9 mouse cellular contexts compared by ENCODE assay signal in genomic region chr10:93425665-93426064, GRCm38 (mm10). TPM values are rescaled to one million over a fixed set of nuclear protein-coding genes. Genes with fewer than 3 reads are reported as not detected.
A peak's percentile ranks its signal among the peaks of the same experiment; 100 is the strongest.
DNase-seq lines count a peak whose midpoint lies in the region; ATAC-seq and TF ChIP-seq lines count a peak whose summit lies in the region.
"Had no signal": no experiment of that assay in that cellular context is flagged by ENCODE, and none has a peak within 500 bp of the region (broad histone marks: within the 10 kb centered on the region; RNA-seq: fewer than 3 reads in every experiment).

No protein-coding gene starts in this region.

- no peaks in the 10 kb centered on the region for H3K79me2 ChIP-seq in liver, adult 2 months (ENCODE audit: control insufficient read depth, insufficient read depth, low read length)

- no peak for TF ChIP-seq POLR2A in liver, adult 2 months (IDR thresholded peaks at IDR 0.05; ENCODE audit: extremely low read depth, insufficient read depth, low read length)

- H3K4me2 ChIP-seq in heart, embryonic 13.5 days, result no peak overlapping the region
- no peak overlapping the region for H3K4me2 ChIP-seq in kidney, postnatal 0 days (ENCODE audit: low read length)
- H3K4me2 ChIP-seq in stomach, embryonic 16.5 days (ENCODE audit: low read depth, low read length), result no peak overlapping the region

- peak; percentile 87 for ATAC-seq in CD4-positive, CD25-positive, alpha-beta regulatory T cell, adult 4 months
- peak; percentile 69; the same call in 1 of the 2 replicates for ATAC-seq in erythroid progenitor cell, adult 5-6 weeks (replicated peaks; ENCODE audit: low FRiP score, poor library complexity, severe bottlenecking)
- ATAC-seq in heart, embryonic 13.5 days (ENCODE audit: extremely low read depth, insufficient number of reproducible peaks, low FRiP score, low TSS enrichment), result peak; percentile 56
- ATAC-seq in kidney, postnatal 0 days (replicated peaks; ENCODE audit: low FRiP score, low read depth), result peak; percentile 76
- ATAC-seq in stomach, embryonic 16.5 days (ENCODE audit: insufficient read depth, low FRiP score), result peak; percentile 92

- DNase-seq in brain, embryonic 18.5 days (ENCODE audit: low read depth, low spot score), result peak; percentile 62
- DNase-seq in kidney, postnatal 0 days (ENCODE audit: low spot score), result peak; percentile 94
- peak; percentile 61 for DNase-seq in liver, adult 2 months (ENCODE audit: extremely low read depth, low read depth, low spot score)
- DNase-seq in naive thymus-derived CD4-positive, alpha-beta T cell, adult 2 months (ENCODE audit: low read depth), result peak; percentile 92

- H3K36me3 ChIP-seq in heart, embryonic 13.5 days, result no peaks in the 10 kb centered on the region
- no peaks in the 10 kb centered on the region for H3K36me3 ChIP-seq in kidney, postnatal 0 days (ENCODE audit: insufficient read depth, low read length)
- H3K36me3 ChIP-seq in liver, adult 2 months (ENCODE audit: control insufficient read depth, insufficient read depth, low read length), result no peaks in the 10 kb centered on the region
- H3K36me3 ChIP-seq in stomach, embryonic 16.5 days (ENCODE audit: control insufficient read depth, insufficient read depth, low read length), result no peaks in the 10 kb centered on the region

- TF ChIP-seq CTCF in kidney, postnatal 0 days (IDR thresholded peaks at IDR 0.05; ENCODE audit: low read depth), result peak; percentile 90
- peak; percentile 73 for TF ChIP-seq CTCF in liver, adult 2 months (IDR thresholded peaks at IDR 0.05; ENCODE audit: low read depth, low read length)

- H3K4me3 ChIP-seq in heart, embryonic 13.5 days, result no peak overlapping the region
- H3K4me3 ChIP-seq in kidney, postnatal 0 days (replicated peaks; ENCODE audit: low read depth, low read length), result no peak overlapping the region
- no peak overlapping the region for H3K4me3 ChIP-seq in liver, adult 2 months (ENCODE audit: insufficient read depth, low read depth, low read length)
- H3K4me3 ChIP-seq in stomach, embryonic 16.5 days (replicated peaks; ENCODE audit: low read length), result no peak overlapping the region

- peaks cover 3% of the 10 kb centered on the region; the same call in 1 of the 2 replicates for H3K9me3 ChIP-seq in heart, embryonic 13.5 days
- no peaks in the 10 kb centered on the region for H3K9me3 ChIP-seq in kidney, postnatal 0 days (replicated peaks; ENCODE audit: low read length)
- no peaks in the 10 kb centered on the region for H3K9me3 ChIP-seq in stomach, embryonic 16.5 days (replicated peaks; ENCODE audit: control insufficient read depth, low read length)

- no peak overlapping the region for H3K27ac ChIP-seq in heart, embryonic 13.5 days (replicated peaks)
- H3K27ac ChIP-seq in kidney, postnatal 0 days, result no peak overlapping the region
- no peak overlapping the region for H3K27ac ChIP-seq in liver, adult 2 months (replicated peaks; ENCODE audit: insufficient read depth, low read depth, low read length)
- H3K27ac ChIP-seq in stomach, embryonic 16.5 days (ENCODE audit: low read length), result peak overlapping the region; percentile 21; the same call in 1 of the 2 replicates
- H3K27ac ChIP-seq: macrophage had no signal

- WGBS in heart, embryonic 13.5 days, result 1% methylated on average over 2 of the region's 2 CpGs
- 0% methylated on average over 2 of the region's 2 CpGs for WGBS in kidney, postnatal 0 days
- 1% methylated on average over 2 of the region's 2 CpGs for WGBS in liver, adult 2 months
- 3% methylated on average over 2 of the region's 2 CpGs for WGBS in stomach, embryonic 16.5 days

- H3K4me1 ChIP-seq in heart, embryonic 13.5 days, result peaks cover 11% of the 10 kb centered on the region
- no peaks in the 10 kb centered on the region for H3K4me1 ChIP-seq in kidney, postnatal 0 days (replicated peaks; ENCODE audit: insufficient read depth, low read length)
- no peaks in the 10 kb centered on the region; the same call in 1 of the 2 replicates for H3K4me1 ChIP-seq in liver, adult 2 months (ENCODE audit: control insufficient read depth, insufficient read depth, low read length)
- H3K4me1 ChIP-seq in stomach, embryonic 16.5 days (ENCODE audit: control insufficient read depth, insufficient read depth, low read length), result peaks cover 5% of the 10 kb centered on the region

- no peak overlapping the region for H3K9ac ChIP-seq in heart, embryonic 13.5 days
- H3K9ac ChIP-seq in kidney, postnatal 0 days (ENCODE audit: low read depth, low read length), result no peak overlapping the region
- no peak overlapping the region for H3K9ac ChIP-seq in liver, adult 2 months (ENCODE audit: low read depth, low read length)
- H3K9ac ChIP-seq in stomach, embryonic 16.5 days (ENCODE audit: low read length), result no peak overlapping the region

- H3K27me3 ChIP-seq in heart, embryonic 13.5 days (replicated peaks), result no peaks in the 10 kb centered on the region
- no peaks in the 10 kb centered on the region for H3K27me3 ChIP-seq in kidney, postnatal 0 days (ENCODE audit: insufficient read depth, low read length)
- no peaks in the 10 kb centered on the region for H3K27me3 ChIP-seq in liver, adult 2 months (ENCODE audit: control insufficient read depth, insufficient read depth, low read length)
- H3K27me3 ChIP-seq in stomach, embryonic 16.5 days (ENCODE audit: control insufficient read depth, insufficient read depth, low read length), result no peaks in the 10 kb centered on the region

RNA-seq across cellular contexts. Expression of gene Lta4h, which starts 27.5 kb away (rescaled TPM):
- polyA plus RNA-seq in CD4-positive, CD25-positive, alpha-beta regulatory T cell, adult 4 months (2017; shearing (Covaris generic)), result 100 to 1,000 TPM; 241 to 284 TPM
- total RNA-seq in erythroid progenitor cell, adult 5-6 weeks (2015; ENCODE audit: low replicate concordance), result 142 and 159 TPM in 2 replicates
- total RNA-seq in erythroid progenitor cell, adult 5-6 weeks (2017; ENCODE audit: low replicate concordance), result 74.7 and 82.2 TPM in 2 replicates
- 262 and 266 TPM in 2 replicates for polyA plus RNA-seq in heart, embryonic 13.5 days (2015; fragmentation: Nextera tagmentation; extraction: Ambion mirVana)
- polyA plus RNA-seq in kidney, postnatal 0 days (2015; fragmentation: Nextera tagmentation; extraction: Ambion mirVana), result 104 and 119 TPM in 2 replicates
- total RNA-seq in liver, adult 2 months (2014; rRNA removed), result 24.0 TPM in 2 replicates
- polyA plus RNA-seq in liver, adult 2 months (2012; rRNA removed), result 31.4 and 34.0 TPM in 2 replicates
- polyA plus RNA-seq in stomach, embryonic 16.5 days (2015; fragmentation: Nextera tagmentation; extraction: Ambion mirVana), result 219 and 220 TPM in 2 replicates
